Mouse (Mus musculus): Measurements from ENCODE around the gene Ckap4.
"Not testable (repeated sequence)": the region's sequence is repeated elsewhere in the genome, so short reads cannot be mapped to it uniquely, and the experiment has no call there.

Ckap4 gene

DNA sequence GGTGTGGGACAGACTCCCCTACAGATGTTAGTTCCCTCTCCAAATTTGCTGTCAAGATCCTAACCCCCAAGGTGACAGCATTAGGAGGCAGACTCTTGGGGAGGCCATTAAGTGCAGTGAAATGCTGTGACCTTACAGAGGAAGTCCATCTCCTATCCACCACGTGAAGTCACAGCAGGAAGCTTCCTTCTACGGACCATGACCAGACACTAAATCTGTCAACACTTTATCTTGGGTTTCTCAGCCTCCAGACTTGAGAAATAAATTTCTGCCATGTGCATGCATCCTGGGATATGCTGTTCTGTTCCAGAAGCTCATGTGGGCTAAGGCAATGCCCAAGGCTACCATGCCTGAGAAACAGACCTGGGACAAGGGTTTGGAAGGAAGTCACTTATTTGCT is 35.0 kb downstream of the Ckap4 start:
- ATAC-seq (ENCODE audit: low TSS enrichment) = no peak

- no peak for ATAC-seq (ENCODE audit: low TSS enrichment)
Observed at GRCm38 (mm10) chr10:84496805-84497204, 37.1 kb downstream of the Ckap4 start.

GRCm38 (mm10) chr10:84494432-84494831 is 39.4 kb downstream of the Ckap4 start:
- ATAC-seq (ENCODE audit: low TSS enrichment) = no peak

- ATAC-seq (ENCODE audit: low TSS enrichment) = no peak
Observed at GRCm38 (mm10) chr10:84490115-84490514, 43.7 kb downstream of the Ckap4 start.

DNA sequence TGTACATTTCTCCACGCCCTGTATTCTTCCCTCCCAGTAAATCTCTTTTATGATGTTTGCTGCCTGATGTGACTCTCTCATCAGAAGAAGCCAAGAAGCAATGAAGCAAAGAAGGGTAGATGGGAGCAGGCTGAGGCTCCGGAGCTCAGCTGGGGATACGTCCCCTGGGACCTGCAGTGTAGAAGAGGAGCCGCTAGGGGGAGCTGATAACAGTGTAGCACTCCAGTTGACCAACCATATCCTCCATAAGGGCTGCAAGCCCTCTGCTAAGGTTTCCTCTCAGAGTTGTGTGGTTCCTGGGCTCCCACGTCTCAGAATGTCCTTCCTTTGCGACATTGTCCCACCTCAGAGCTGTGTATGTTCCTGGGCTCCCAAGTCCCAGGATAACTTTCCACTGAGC is 45.5 kb downstream of the Ckap4 start:
- 0 out of 2 replicates have a peak, but pooled peaks have one; percentile 52 for ATAC-seq (ENCODE audit: low TSS enrichment)

GRCm38 (mm10) chr10:84484661-84485060 is 49.2 kb downstream of the Ckap4 start:
- no peak for ATAC-seq (ENCODE audit: low TSS enrichment)

DNA sequence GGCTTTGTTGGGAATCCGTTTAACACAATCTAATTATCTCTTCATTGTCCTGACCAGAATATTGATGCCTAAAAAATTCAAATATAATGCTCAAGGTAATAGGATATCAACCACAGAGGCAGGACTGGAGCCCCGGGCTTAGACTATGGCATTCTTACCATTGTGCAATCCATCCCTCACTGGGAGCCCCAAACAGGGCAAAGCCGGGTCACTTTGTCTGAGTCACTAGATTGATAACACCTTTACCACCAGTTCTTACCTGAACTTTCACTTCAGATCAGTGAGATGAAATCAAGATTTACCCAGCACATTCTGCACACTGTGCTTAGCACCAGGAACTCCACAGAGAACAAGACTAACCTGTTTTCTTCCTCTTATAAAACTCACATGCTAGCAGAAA is 50.3 kb downstream of the Ckap4 start:
- no peak for ATAC-seq (ENCODE audit: low TSS enrichment)

DNA sequence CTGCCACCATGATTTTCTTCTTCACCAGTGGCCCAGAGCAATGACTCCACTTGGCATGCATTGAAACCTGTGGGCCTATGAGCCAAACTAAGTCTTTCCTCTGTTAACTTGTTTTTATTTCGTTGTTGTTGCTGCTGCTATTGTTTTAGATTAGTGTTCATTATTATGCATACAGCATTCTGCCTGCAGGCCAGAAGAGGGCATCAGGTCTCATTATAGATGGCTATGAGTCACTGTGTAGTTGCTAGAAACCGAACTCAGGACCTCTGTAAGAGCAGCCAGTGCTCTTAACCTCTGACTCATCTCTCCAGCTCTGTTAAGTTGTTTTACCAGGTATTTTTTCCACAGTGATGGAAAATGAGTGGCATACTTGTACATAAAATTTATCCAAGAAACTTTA is 50.8 kb downstream of the Ckap4 start:
- no peak for ATAC-seq (ENCODE audit: low TSS enrichment)

GRCm38 (mm10) chr10:84482418-84482817 is 51.4 kb downstream of the Ckap4 start:
- ATAC-seq (ENCODE audit: low TSS enrichment) = not testable (repeated sequence)

DNA sequence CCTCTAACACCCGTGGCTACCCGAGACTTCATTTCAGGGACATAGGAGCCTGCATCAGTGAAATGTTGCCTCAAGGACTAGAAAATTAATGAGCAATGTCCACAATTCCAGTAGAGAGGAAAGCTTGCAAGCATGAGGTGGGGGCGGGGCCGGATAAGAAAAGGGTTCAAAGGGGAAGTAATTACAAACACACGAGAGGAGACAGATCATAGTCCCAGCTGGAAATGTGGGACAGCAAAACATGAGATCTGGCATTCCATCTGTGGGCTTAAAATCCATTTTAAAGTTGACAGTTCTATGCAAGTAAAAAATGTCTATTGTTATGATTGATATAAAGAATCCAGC is 52.6 kb downstream of the Ckap4 start:
- ATAC-seq (ENCODE audit: low TSS enrichment) = no peak

DNA sequence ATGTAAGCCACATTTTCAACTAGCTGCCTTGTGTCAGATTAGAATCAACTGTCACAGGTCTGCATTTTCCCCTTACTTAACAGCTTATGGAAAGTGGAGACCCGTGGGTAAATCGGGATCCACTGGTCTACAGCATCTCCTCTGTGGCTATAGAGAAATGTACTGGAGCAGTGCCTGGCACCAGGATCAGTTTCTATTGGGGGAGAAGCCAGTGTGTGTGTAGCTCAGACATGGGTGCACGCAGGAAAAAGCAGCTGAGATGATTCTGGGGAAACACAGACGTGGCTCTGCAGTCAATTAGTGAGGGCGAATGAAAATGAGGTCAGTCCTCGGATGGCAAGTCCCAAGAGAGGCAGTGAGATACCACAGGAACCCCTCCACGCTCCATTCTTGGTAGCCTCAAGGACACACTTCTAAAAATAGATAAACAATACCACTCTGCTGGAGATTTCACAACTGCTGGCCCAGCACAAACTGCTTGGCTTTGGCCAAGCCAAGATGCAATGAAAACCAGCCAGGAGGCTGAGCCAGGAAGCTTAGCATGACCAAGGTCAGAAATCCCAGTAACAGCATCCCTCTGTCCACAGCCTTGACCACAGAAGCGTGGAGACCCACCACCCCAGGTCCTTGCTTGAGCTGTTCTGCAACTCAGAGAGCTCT is 53.1 kb downstream of the Ckap4 start:
- no peak for ATAC-seq (ENCODE audit: low TSS enrichment)

DNA sequence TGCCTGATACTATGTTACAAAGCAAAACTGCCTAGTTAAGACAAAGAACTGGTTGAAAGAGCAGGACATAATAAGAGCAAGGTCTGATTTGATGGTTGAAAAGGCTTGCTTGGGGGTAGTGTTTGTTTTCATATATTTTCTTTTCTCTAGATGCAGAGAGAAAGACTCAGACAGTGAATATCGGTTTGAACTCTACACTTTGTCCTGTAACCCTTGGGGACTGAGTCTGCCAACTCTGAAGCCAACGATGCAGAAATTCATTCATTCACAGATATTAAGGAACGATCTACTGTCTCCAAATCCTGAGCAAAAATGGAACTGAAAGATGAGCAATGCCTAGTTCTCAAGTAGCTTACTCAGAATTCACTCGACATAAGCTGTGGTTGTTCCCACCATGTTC is 53.7 kb downstream of the Ckap4 start:
- no peak for ATAC-seq (ENCODE audit: low TSS enrichment)

DNA sequence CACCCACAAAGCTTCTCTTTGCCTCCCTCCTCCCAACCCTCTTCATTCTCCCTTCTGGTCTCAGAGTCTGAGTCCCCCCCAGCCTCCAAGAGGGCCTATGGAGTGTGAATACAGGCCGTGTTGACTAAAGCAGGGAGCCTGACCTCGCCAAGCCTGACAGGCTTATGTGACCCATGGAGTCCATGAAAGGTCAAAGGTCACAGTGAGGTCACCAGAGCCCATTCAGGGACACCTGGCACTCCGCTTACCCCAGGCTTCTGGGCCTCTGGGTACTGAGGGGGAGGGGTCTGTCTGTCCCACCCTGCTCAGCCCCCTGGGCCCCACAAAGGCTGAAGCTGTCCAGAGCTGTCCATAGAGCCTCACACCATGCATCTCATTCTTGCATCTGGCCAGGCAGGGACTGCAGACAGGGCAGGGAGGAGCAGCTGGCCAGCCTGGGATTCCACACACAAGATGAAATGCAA is 56.2 kb downstream of the Ckap4 start:
- no peak for ATAC-seq (ENCODE audit: low TSS enrichment)

DNA sequence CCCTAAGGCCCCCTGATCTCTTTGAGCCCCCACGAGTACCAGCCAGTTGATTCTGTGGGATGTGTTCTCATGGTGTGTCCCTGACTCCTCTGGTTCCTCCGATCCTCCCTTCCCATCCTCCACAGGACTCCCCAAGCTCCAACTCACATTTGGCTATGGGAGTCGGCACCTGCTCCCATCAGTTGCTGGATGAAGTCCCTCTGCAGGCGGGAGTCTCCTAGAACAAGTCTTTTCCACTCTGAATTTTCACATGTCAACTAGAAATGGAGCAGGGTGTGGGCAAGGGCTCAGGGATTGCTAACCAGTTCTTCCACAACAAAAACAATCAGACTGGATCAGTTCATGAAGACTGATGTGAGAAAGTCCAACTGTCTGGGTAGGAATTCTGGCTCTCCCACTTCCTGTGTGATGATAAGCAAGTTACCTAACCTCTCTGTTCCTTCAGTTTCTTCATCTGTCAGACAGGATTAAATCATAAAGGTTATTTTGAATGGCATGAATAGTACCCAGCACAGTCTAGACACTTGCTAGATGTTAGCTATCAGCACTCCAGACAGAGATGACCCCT is 56.7 kb downstream of the Ckap4 start:
- no peak for ATAC-seq (ENCODE audit: low TSS enrichment)
